In the genomic region with DNA sequence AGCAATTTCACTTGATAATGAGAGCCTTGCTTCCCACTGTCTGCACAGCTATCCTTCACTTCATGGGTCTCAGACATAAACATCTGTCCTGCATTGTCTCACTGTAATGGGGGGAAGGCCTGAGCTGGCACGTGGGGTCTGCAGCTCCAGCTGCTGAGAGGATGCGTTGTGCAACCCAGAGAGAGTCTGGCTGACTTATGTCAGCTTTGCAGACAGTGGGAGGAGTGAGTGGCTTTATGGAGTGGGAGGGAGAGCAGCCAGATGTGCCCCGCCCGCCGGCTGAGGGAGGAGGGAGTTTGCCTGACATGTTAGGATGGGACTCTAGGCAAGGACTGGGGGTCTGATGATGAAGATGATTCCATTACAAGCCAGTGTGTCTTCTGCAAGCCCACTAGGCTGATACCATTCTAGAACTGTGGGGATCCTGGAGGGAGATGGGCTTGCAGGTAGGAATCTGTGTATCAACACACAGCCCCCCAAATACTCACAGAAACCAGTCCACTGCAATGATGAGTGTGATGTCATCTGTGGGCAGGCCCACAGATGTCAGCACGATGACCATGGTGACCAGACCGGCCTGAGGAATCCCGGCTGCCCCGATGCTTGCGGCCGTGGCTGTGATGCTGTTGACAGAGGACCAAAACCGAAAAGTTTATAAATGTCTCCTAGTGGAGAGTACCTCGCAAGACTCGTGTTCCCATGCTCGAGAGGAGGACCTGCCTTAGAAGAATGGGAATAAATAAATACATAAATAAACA, we compare ENCODE assay signal across 14 mouse cellular contexts.
DNase-seq lines count a peak whose midpoint lies in the region; ATAC-seq and TF ChIP-seq lines count a peak whose summit lies in the region.
"Had no signal": no experiment of that assay in that cellular context is flagged by ENCODE, and none has a peak within 500 bp of the region (broad histone marks: within the 10 kb centered on the region; RNA-seq: fewer than 3 reads in every experiment).

No protein-coding gene starts in this region.

- H3K4me1 ChIP-seq in lung, adult 2 months (ENCODE audit: control insufficient read depth, insufficient read depth, low read length) = no peaks in the 10 kb centered on the region
- H3K4me1 ChIP-seq in heart, postnatal 0 days (ENCODE audit: control insufficient read depth, insufficient read depth) = no peaks in the 10 kb centered on the region
- H3K4me1 ChIP-seq in intestine, postnatal 0 days (replicated peaks; ENCODE audit: control insufficient read depth, insufficient read depth, low read length) = no peaks in the 10 kb centered on the region
- H3K4me1 ChIP-seq in stomach, embryonic 15.5 days = no peaks in the 10 kb centered on the region
- H3K4me1 ChIP-seq: hindbrain, embryonic 10.5 days had no signal

- no peaks in the 10 kb centered on the region for H3K9me3 ChIP-seq in heart, postnatal 0 days (replicated peaks; ENCODE audit: control insufficient read depth, low read length)
- H3K9me3 ChIP-seq in intestine, postnatal 0 days (ENCODE audit: control insufficient read depth) = no peaks in the 10 kb centered on the region
- no peaks in the 10 kb centered on the region for H3K9me3 ChIP-seq in stomach, embryonic 15.5 days
- H3K9me3 ChIP-seq: hindbrain, embryonic 10.5 days had no signal

- no peak for TF ChIP-seq POLR2A in lung, adult 2 months (IDR thresholded peaks at IDR 0.05; ENCODE audit: borderline replicate concordance, extremely low read depth, low read depth, low read length)

- no peak overlapping the region for H3K4me2 ChIP-seq in heart, postnatal 0 days (ENCODE audit: low read depth, low read length)
- no peak overlapping the region for H3K4me2 ChIP-seq in intestine, postnatal 0 days (replicated peaks; ENCODE audit: low read depth)
- no peak overlapping the region for H3K4me2 ChIP-seq in stomach, embryonic 15.5 days

- H3K27me3 ChIP-seq in heart, postnatal 0 days (ENCODE audit: control insufficient read depth, insufficient read depth, low read length) = no peaks in the 10 kb centered on the region
- H3K27me3 ChIP-seq in intestine, postnatal 0 days (replicated peaks; ENCODE audit: control insufficient read depth, insufficient read depth, low read length) = no peaks in the 10 kb centered on the region
- H3K27me3 ChIP-seq in stomach, embryonic 15.5 days (replicated peaks) = no peaks in the 10 kb centered on the region
- H3K27me3 ChIP-seq: Patski had no signal

- H3K9ac ChIP-seq in heart, postnatal 0 days (replicated peaks; ENCODE audit: low read depth, low read length) = no peak overlapping the region
- no peak overlapping the region for H3K9ac ChIP-seq in intestine, postnatal 0 days (ENCODE audit: low read depth, low read length)
- H3K9ac ChIP-seq in stomach, embryonic 15.5 days = no peak overlapping the region

- no peak overlapping the region for H3K27ac ChIP-seq in heart, postnatal 0 days (ENCODE audit: low read depth)
- H3K27ac ChIP-seq in intestine, postnatal 0 days (ENCODE audit: low read depth, low read length) = no peak overlapping the region
- no peak overlapping the region for H3K27ac ChIP-seq in stomach, embryonic 15.5 days
- H3K27ac ChIP-seq: hindbrain, embryonic 10.5 days had no signal

- TF ChIP-seq EP300 in heart, postnatal 0 days (IDR thresholded peaks at IDR 0.05; ENCODE audit: low read depth) = no peak

- peak; percentile 82 for ATAC-seq in heart, postnatal 0 days (ENCODE audit: insufficient read depth, low read depth)
- ATAC-seq in intestine, postnatal 0 days = peak; percentile 19; the same call in 1 of the 2 replicates
- peak; percentile 65; the same call in 1 of the 2 replicates for ATAC-seq in stomach, embryonic 15.5 days (ENCODE audit: insufficient read depth, low FRiP score, low read depth)
- ATAC-seq: inflammation-experienced regulatory T-cells, adult 6 months; Patski had no signal

- DNase-seq in lung, adult 18-20 months = peak; percentile 31 to 36
- DNase-seq in lung, adult 2 months = no peak
- DNase-seq in heart, postnatal 0 days (ENCODE audit: low spot score) = no peak
- no peak for DNase-seq in left cerebral cortex, adult 8-10 months (ENCODE audit: low spot score in 2 of 2)
- DNase-seq in left cerebral cortex, postnatal 10 days (ENCODE audit: extremely low spot score in 1 of 2, low spot score in 2 of 2) = no peak
- DNase-seq: cerebellum, adult 18-20 months; gastrocnemius, postnatal 14 days; right cerebral cortex, postnatal 14 days had no signal

- 74% methylated on average over 15 of the region's 15 CpGs for WGBS in lung, adult 2 months
- 75% methylated on average over 15 of the region's 15 CpGs for WGBS in heart, postnatal 0 days
- WGBS in intestine, postnatal 0 days = 73% methylated on average over 15 of the region's 15 CpGs
- WGBS in stomach, embryonic 15.5 days = 66% methylated on average over 15 of the region's 15 CpGs

- TF ChIP-seq CTCF in lung, adult 2 months (IDR thresholded peaks at IDR 0.05; ENCODE audit: insufficient read depth, low read length) = no peak
- no peak for TF ChIP-seq CTCF in heart, postnatal 0 days (IDR thresholded peaks at IDR 0.05; ENCODE audit: low read depth)
- TF ChIP-seq CTCF in intestine, postnatal 0 days (IDR thresholded peaks at IDR 0.05; ENCODE audit: low read depth) = no peak

- intact Hi-C loops in left cerebral cortex, postnatal 10 days (cut with DNase I) = no loop called here

- no peak overlapping the region for H3K4me3 ChIP-seq in lung, adult 2 months (replicated peaks; ENCODE audit: extremely low read depth, low read depth, low read length)
- no peak overlapping the region for H3K4me3 ChIP-seq in heart, postnatal 0 days (ENCODE audit: low read depth, low read length)
- H3K4me3 ChIP-seq in intestine, postnatal 0 days (ENCODE audit: low read depth, low read length) = no peak overlapping the region
- H3K4me3 ChIP-seq in stomach, embryonic 15.5 days (replicated peaks) = no peak overlapping the region
- H3K4me3 ChIP-seq: erythroblast, embryonic 14.5 days; hindbrain, embryonic 10.5 days had no signal

- H3K36me3 ChIP-seq in heart, postnatal 0 days (replicated peaks; ENCODE audit: control insufficient read depth, insufficient read depth, low read length) = no peaks in the 10 kb centered on the region
- H3K36me3 ChIP-seq in intestine, postnatal 0 days (ENCODE audit: control insufficient read depth, insufficient read depth) = no peaks in the 10 kb centered on the region
- H3K36me3 ChIP-seq in stomach, embryonic 15.5 days = no peaks in the 10 kb centered on the region

Comparison
In these comparisons a context has a peak if more than half of its experiments do, and no peak if none do; other contexts are left out.
1. DNase-seq: peak in lung, adult 18-20 months (2 of 2); none in lung, adult 2 months (single experiment), heart, postnatal 0 days (single experiment), left cerebral cortex, adult 8-10 months (0 of 2) and left cerebral cortex, postnatal 10 days (0 of 2).
2. ATAC-seq: peak in every context shown above with its lines; median percentile 82 in heart, postnatal 0 days; 65 in stomach, embryonic 15.5 days; 19 in intestine, postnatal 0 days.